Mouse (Mus musculus) MEL (cell line): ENCODE measurements around the gene Traf5. TPM values are rescaled to one million over a fixed set of nuclear protein-coding genes. Genes with fewer than 3 reads are reported as not detected.

ENCODE experiments used
- DNase-seq: peaks from one replicate; pipeline ENCODE4 v3.0.0; 2011; ENCODE audit warnings: low read depth, low spot score
- H3K27ac ChIP-seq: 2 replicates; pipeline ENCODE4 v1.5.1; 2012; ENCODE audit warnings: low read depth, mild to moderate bottlenecking, control low read depth, low read length, moderate library complexity; ENCODE audit not compliant: control insufficient read depth
- H3K27me3 ChIP-seq, 2 experiments: fragments of 150-350 bp in 1 of 2; sonication (generic) in 1 of 2; 2 replicates each; pipeline ENCODE4 v1.6.1; 2012; ENCODE audit warnings: low read length in 2 of 2, mild to moderate bottlenecking in 2 of 2, improper control_type of control experiment in 1 of 2, moderate library complexity in 1 of 2; ENCODE audit not compliant: insufficient read depth in 2 of 2, control insufficient read depth in 1 of 2
- H3K36me3 ChIP-seq, 2 experiments: 2 replicates each; pipeline ENCODE4 v1.6.1; 2012 to 2014; ENCODE audit warnings: low read length in 2 of 2, improper control_type of control experiment in 1 of 2, inconsistent platforms in 1 of 2, mild to moderate bottlenecking in 1 of 2; ENCODE audit not compliant: insufficient read depth in 2 of 2, control insufficient read depth in 1 of 2
- H3K4me1 ChIP-seq, 2 experiments: fragments of 150-350 bp in 1 of 2; sonication (generic) in 1 of 2; 2 replicates each; pipeline ENCODE4 v1.6.1; 2012; ENCODE audit warnings: low read length in 2 of 2, improper control_type of control experiment in 1 of 2, mild to moderate bottlenecking in 1 of 2; ENCODE audit not compliant: insufficient read depth in 2 of 2, control insufficient read depth in 1 of 2
- H3K4me3 ChIP-seq, 2 experiments: fragments of 150-350 bp in 1 of 2; sonication (generic) in 1 of 2; 2 replicates each; pipeline ENCODE4 v1.5.1; 2012; ENCODE audit warnings: low read depth in 2 of 2, low read length in 2 of 2, mild to moderate bottlenecking in 2 of 2, moderate library complexity in 2 of 2, control low read depth in 1 of 2, improper control_type of control experiment in 1 of 2; ENCODE audit not compliant: control insufficient read depth in 1 of 2, insufficient read depth in 1 of 2
- H3K79me2 ChIP-seq: 2 replicates; pipeline ENCODE4 v1.6.1; 2012; ENCODE audit warnings: mild to moderate bottlenecking, low read length, moderate library complexity; ENCODE audit not compliant: control insufficient read depth, poor library complexity, insufficient read depth
- H3K9ac ChIP-seq: 2 replicates; pipeline ENCODE4 v1.6.1; 2012; ENCODE audit warnings: low read depth, mild to moderate bottlenecking, control low read depth, low read length, moderate library complexity; ENCODE audit not compliant: control insufficient read depth, poor library complexity, severe bottlenecking
- H3K9me3 ChIP-seq: fragments of 150-350 bp; sonication (generic); replicated peaks from 2 replicates; pipeline ENCODE4 v1.6.1; 2012; ENCODE audit warnings: mild to moderate bottlenecking, low read length, improper control_type of control experiment, moderate library complexity; ENCODE audit not compliant: insufficient read depth
- CHD2 ChIP-seq: IDR thresholded peaks from 2 replicates; pipeline ENCODE4 v1.6.1; 2011; ENCODE audit warnings: low read length, improper control_type of control experiment
- E2F4 ChIP-seq: IDR thresholded peaks from 2 replicates; pipeline ENCODE4 v1.6.1; 2011; ENCODE audit warnings: low read depth, low read length, improper control_type of control experiment, borderline replicate concordance
- ELF1 ChIP-seq: IDR thresholded peaks from 2 replicates; pipeline ENCODE4 v1.6.1; 2014; ENCODE audit warnings: low read depth, mild to moderate bottlenecking, inconsistent platforms, low read length, improper control_type of control experiment, moderate library complexity
- ETS1 ChIP-seq: IDR thresholded peaks from 2 replicates; pipeline ENCODE4 v1.6.1; 2012; ENCODE audit warnings: low read depth, mild to moderate bottlenecking, inconsistent platforms, low read length, improper control_type of control experiment, moderate library complexity
- GABPA ChIP-seq: IDR thresholded peaks from 2 replicates; pipeline ENCODE4 v1.6.1; 2012; ENCODE audit warnings: low read depth, mild to moderate bottlenecking, inconsistent platforms, low read length, improper control_type of control experiment, moderate library complexity
- JUND ChIP-seq: IDR thresholded peaks from 2 replicates; pipeline ENCODE4 v1.6.1; 2011; ENCODE audit warnings: low read depth, mild to moderate bottlenecking, improper control_type of control experiment, low read length
- KAT2A ChIP-seq: conservative IDR thresholded peaks from 2 replicates; pipeline ENCODE4 v1.6.1; 2012; ENCODE audit warnings: low read depth, low read length, improper control_type of control experiment, inconsistent platforms
- MEF2A ChIP-seq: IDR thresholded peaks from 2 replicates; pipeline ENCODE4 v1.6.1; 2014; ENCODE audit warnings: low read depth, mild to moderate bottlenecking, inconsistent platforms, low read length, improper control_type of control experiment; ENCODE audit not compliant: poor library complexity, insufficient replicate concordance, severe bottlenecking; ENCODE audit errors: extremely low read depth
- MXI1 ChIP-seq: IDR thresholded peaks from 2 replicates; pipeline ENCODE4 v1.6.1; 2011; ENCODE audit warnings: mild to moderate bottlenecking, low read depth, low read length, improper control_type of control experiment
- NELFE ChIP-seq: IDR thresholded peaks from 2 replicates; pipeline ENCODE4 v1.6.1; 2011; ENCODE audit warnings: low read depth, low read length, improper control_type of control experiment
- NRF1 ChIP-seq: IDR thresholded peaks from 2 replicates; pipeline ENCODE4 v1.6.1; 2014; ENCODE audit warnings: low read depth, mild to moderate bottlenecking, inconsistent platforms, low read length, improper control_type of control experiment, moderate library complexity; ENCODE audit not compliant: poor library complexity, insufficient read depth, severe bottlenecking
- POLR2A ChIP-seq, 2 experiments: IDR thresholded peaks; 2 replicates each; pipeline ENCODE4 v1.6.1; 2011 to 2012; ENCODE audit warnings: low read length in 2 of 2, mild to moderate bottlenecking in 2 of 2, control low read depth in 1 of 2, improper control_type of control experiment in 1 of 2, low read depth in 1 of 2, moderate library complexity in 1 of 2; ENCODE audit not compliant: control insufficient read depth in 1 of 2, insufficient read depth in 1 of 2, poor library complexity in 1 of 2
- POLR2AphosphoS2 ChIP-seq: IDR thresholded peaks from 2 replicates; pipeline ENCODE4 v1.6.1; 2011; ENCODE audit warnings: low read length, improper control_type of control experiment
- RCOR1 ChIP-seq: IDR thresholded peaks from 2 replicates; pipeline ENCODE4 v1.6.1; 2012; ENCODE audit warnings: low read depth, mild to moderate bottlenecking, inconsistent platforms, low read length, improper control_type of control experiment
- SIN3A ChIP-seq: IDR thresholded peaks from 2 replicates; pipeline ENCODE4 v1.6.1; 2012; ENCODE audit warnings: low read length, improper control_type of control experiment, inconsistent platforms
- TBP ChIP-seq: IDR thresholded peaks from 2 replicates; pipeline ENCODE4 v1.8.0; 2011; ENCODE audit warnings: low read depth, low read length, improper control_type of control experiment
- TCF12 ChIP-seq: IDR thresholded peaks from 2 replicates; pipeline ENCODE4 v1.6.1; 2014; ENCODE audit warnings: low read depth, mild to moderate bottlenecking, inconsistent platforms, low read length, improper control_type of control experiment, moderate library complexity
- UBTF ChIP-seq: IDR thresholded peaks from 2 replicates; pipeline ENCODE4 v1.6.1; 2012; ENCODE audit warnings: low read depth, mild to moderate bottlenecking, inconsistent platforms, low read length, improper control_type of control experiment, moderate library complexity, borderline replicate concordance; ENCODE audit not compliant: insufficient read depth
- USF1 ChIP-seq: IDR thresholded peaks from 2 replicates; pipeline ENCODE4 v1.6.1; 2014; ENCODE audit warnings: low read depth, mild to moderate bottlenecking, inconsistent platforms, low read length, improper control_type of control experiment, moderate library complexity
- USF2 ChIP-seq, 2 experiments: IDR thresholded peaks; 2 replicates each; pipeline ENCODE4 v1.6.1; 2011 to 2012; ENCODE audit warnings: improper control_type of control experiment in 2 of 2, low read length in 2 of 2, borderline replicate concordance in 1 of 2, inconsistent platforms in 1 of 2, low read depth in 1 of 2, mild to moderate bottlenecking in 1 of 2; ENCODE audit not compliant: insufficient read depth in 1 of 2
- ZC3H11A ChIP-seq: IDR thresholded peaks from 2 replicates; pipeline ENCODE4 v1.6.1; 2012; ENCODE audit warnings: low read depth, mild to moderate bottlenecking, inconsistent platforms, low read length, improper control_type of control experiment
- ZMIZ1 ChIP-seq: IDR thresholded peaks from 2 replicates; pipeline ENCODE4 v1.6.1; 2012; ENCODE audit warnings: low read depth, mild to moderate bottlenecking, inconsistent platforms, low read length, improper control_type of control experiment, moderate library complexity
- ZNF384 ChIP-seq: IDR thresholded peaks from 2 replicates; pipeline ENCODE4 v1.6.1; 2012; ENCODE audit warnings: low read depth, mild to moderate bottlenecking, inconsistent platforms, low read length, improper control_type of control experiment
- polyA plus RNA-seq, 2 experiments: library from polyadenylated mRNA; stranded (reverse) in 1 of 2; unstranded in 1 of 2; fragments of >175 nt in 1 of 2; fragments of >200 nt in 1 of 2; gene quantifications; 2 replicates each; pipeline versions ENCODE4 v1.2.1 to v1.2.4; 2012; ENCODE audit warnings: low replicate concordance in 2 of 2, low read depth in 1 of 2; ENCODE audit not compliant: insufficient read length in 2 of 2, insufficient read depth in 1 of 2, missing spikeins in 1 of 2
- total RNA-seq: library from RNA; depleted of rRNA; stranded (reverse); fragments of 300-350 nt; gene quantifications from 2 replicates; pipeline ENCODE4 v1.2.3, GENCODE M21; 2012

Traf5 gene
- total and polyA plus RNA-seq, 3 experiments = 4.0 to 7.3 TPM; not detected in 1

DNA sequence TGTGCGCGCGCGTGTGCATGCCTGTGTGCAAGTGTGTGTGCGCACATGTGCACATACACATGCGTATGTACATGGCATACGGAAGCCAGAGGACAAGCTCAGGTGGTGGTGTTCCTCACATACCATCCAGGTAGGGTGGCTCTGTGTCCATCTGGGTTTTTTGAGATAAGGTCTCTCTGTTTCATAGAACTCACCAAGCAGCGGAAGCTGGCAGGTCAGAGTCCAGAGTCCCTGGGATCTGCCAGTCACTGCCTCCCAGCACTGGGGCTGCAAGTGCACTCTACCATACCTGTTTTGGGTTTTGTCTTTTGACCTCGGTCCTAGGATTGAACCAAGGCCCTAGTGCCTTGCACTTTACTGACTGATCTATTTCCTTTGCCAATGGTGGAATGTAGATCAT lies 11.7 kb upstream of the Traf5 start:
- Histone ChIP-seq H3K27me3 (no peaks in the 10 kb centered on the region), H3K4me3 (no peak overlapping the region), H3K79me2 (no peaks in the 10 kb centered on the region), H3K4me1 (no peaks in the 10 kb centered on the region), H3K9ac (no peak overlapping the region), H3K27ac (no peak overlapping the region), H3K36me3 (peaks cover 0 to 21% of the 10 kb centered on the region in 2 experiments; a peak in 2 of 4 replicates), H3K9me3 (no peaks in the 10 kb centered on the region)
- no peak for TF ChIP-seq NELFE
- no peak for TF ChIP-seq ZNF384
- no peak for TF ChIP-seq USF2 (IDR thresholded peaks at IDR 0.05; ENCODE audit: borderline replicate concordance in 1 of 2, insufficient read depth in 1 of 2, low read depth in 1 of 2, low read length in 2 of 2)
- no peak for TF ChIP-seq TCF12
- no peak for TF ChIP-seq POLR2AphosphoS2
- TF ChIP-seq TBP = no peak
- no peak for TF ChIP-seq GABPA
- no peak for TF ChIP-seq ELF1
- no peak for TF ChIP-seq KAT2A
- no peak for TF ChIP-seq USF1
- TF ChIP-seq E2F4 = no peak
- no peak for TF ChIP-seq JUND
- no peak for TF ChIP-seq MXI1
- TF ChIP-seq ETS1 = no peak
- no peak for TF ChIP-seq SIN3A
- TF ChIP-seq CHD2 = no peak
- TF ChIP-seq MEF2A = no peak
- TF ChIP-seq RCOR1 = no peak
- no peak for TF ChIP-seq POLR2A (IDR thresholded peaks at IDR 0.05; ENCODE audit: control insufficient read depth in 1 of 2, insufficient read depth in 1 of 2, low read depth in 1 of 2, low read length in 2 of 2, poor library complexity in 1 of 2)
- TF ChIP-seq UBTF = no peak
- DNase-seq = no peak

DNA sequence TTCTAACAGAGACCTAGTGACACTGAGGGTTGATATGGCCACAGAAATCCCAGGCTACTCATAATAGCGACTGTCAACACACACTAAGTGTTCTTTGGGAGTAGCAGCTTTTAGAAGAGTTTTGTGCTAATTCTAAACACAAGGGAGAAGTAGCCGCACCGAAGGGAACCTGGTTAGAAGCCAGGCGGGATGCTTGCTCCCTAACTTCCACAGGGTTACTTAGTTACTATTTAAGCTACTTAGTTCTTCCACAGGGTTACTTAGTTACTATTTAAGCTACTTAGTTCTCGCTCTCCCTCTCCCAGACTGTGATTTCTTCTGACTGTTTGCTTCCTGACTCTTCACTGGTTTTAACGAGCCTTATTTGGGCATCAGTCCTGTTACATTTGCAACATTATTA lies 10.8 kb upstream of the Traf5 start:
- Histone ChIP-seq H3K9ac (no peak overlapping the region), H3K4me1 (no peaks in the 10 kb centered on the region), H3K36me3 (peaks cover 0 to 25% of the 10 kb centered on the region in 2 experiments; a peak in 2 of 4 replicates)
- no peak for DNase-seq
- TF ChIP-seq JUND = no peak
- no peak for TF ChIP-seq NRF1
- TF ChIP-seq ZNF384 = no peak
- TF ChIP-seq MEF2A = no peak
- no peak for TF ChIP-seq ZC3H11A
- no peak for TF ChIP-seq ZMIZ1
- TF ChIP-seq, all 39 proteins: peak for 0
- H3K4me3 ChIP-seq = no peak overlapping the region
- no peaks in the 10 kb centered on the region for H3K9me3 ChIP-seq
- H3K27me3 ChIP-seq = no peaks in the 10 kb centered on the region
- no peak overlapping the region for H3K27ac ChIP-seq
- no peaks in the 10 kb centered on the region for H3K79me2 ChIP-seq
